Mouse (Mus musculus) hindbrain, embryonic 11.5 days (tissue): Measurements from ENCODE around the gene Slc4a3. TPM values are rescaled to one million over a fixed set of nuclear protein-coding genes. Genes with fewer than 3 reads are reported as not detected.

Experiments
- ATAC-seq: fragments of 200-750 bp; cut with Nextera tagmentation; 2 replicates; pipeline ENCODE4 v1.8.0; 2017; ENCODE audit warnings: mild to moderate bottlenecking, moderate TSS enrichment, moderate library complexity; ENCODE audit not compliant: low FRiP score
- DNase-seq: peaks from one replicate; pipeline ENCODE4 v3.0.0-alpha.2; 2015; ENCODE audit warnings: low spot score
- H3K27ac ChIP-seq: fragments of 300-500 bp; sonication (generic); 2 replicates; pipeline ENCODE4 v1.5.1; 2014; ENCODE audit warnings: mild to moderate bottlenecking, low read depth, low read length
- H3K27me3 ChIP-seq: fragments of 300-500 bp; sonication (generic); 2 replicates; pipeline ENCODE4 v1.6.1; 2014; ENCODE audit warnings: mild to moderate bottlenecking, low read length, moderate library complexity, mixed read lengths; ENCODE audit not compliant: control insufficient read depth, insufficient read depth
- H3K36me3 ChIP-seq: fragments of 300-500 bp; sonication (generic); 2 replicates; pipeline ENCODE4 v1.6.1; 2014; ENCODE audit warnings: mild to moderate bottlenecking, low read length, moderate library complexity, mixed read lengths; ENCODE audit not compliant: control insufficient read depth, insufficient read depth
- H3K4me1 ChIP-seq: fragments of 300-500 bp; sonication (generic); replicated peaks from 2 replicates; pipeline ENCODE4 v1.6.1; 2014; ENCODE audit warnings: low read length, mixed read lengths; ENCODE audit not compliant: control insufficient read depth, insufficient read depth
- H3K4me2 ChIP-seq: fragments of 300-500 bp; sonication (generic); replicated peaks from 2 replicates; pipeline ENCODE4 v1.6.1; 2014; ENCODE audit warnings: mild to moderate bottlenecking, low read depth, low read length
- H3K4me3 ChIP-seq: fragments of 300-500 bp; sonication (generic); 2 replicates; pipeline ENCODE4 v1.5.1; 2014; ENCODE audit warnings: low read depth, low read length
- H3K9ac ChIP-seq: fragments of 300-500 bp; sonication (generic); 2 replicates; pipeline ENCODE4 v1.6.1; 2014; ENCODE audit warnings: low read depth, low read length
- H3K9me3 ChIP-seq: fragments of 300-500 bp; sonication (generic); 2 replicates; pipeline ENCODE4 v1.6.1; 2016; ENCODE audit warnings: low read length; ENCODE audit not compliant: control insufficient read depth
- WGBS: fragments of 180-500 bp; shearing (Covaris S2); extraction: QIAGEN DNeasy Blood & Tissue Kit; methylation state at CpG from one replicate; pipeline ENCODE4 v1.1.7; 2014; 5-methylcytosine and 5-hydroxymethylcytosine counted together
- polyA plus RNA-seq: library from polyadenylated mRNA; unstranded; fragments of >200 nt; fragmentation: Nextera tagmentation; extraction: Ambion mirVana; gene quantifications from 2 replicates; pipeline ENCODE4 v1.2.1, GENCODE M21; 2014

Slc4a3 gene
- polyA plus RNA-seq, 1 experiment from 2014 or later = 9.2 TPM

DNA sequence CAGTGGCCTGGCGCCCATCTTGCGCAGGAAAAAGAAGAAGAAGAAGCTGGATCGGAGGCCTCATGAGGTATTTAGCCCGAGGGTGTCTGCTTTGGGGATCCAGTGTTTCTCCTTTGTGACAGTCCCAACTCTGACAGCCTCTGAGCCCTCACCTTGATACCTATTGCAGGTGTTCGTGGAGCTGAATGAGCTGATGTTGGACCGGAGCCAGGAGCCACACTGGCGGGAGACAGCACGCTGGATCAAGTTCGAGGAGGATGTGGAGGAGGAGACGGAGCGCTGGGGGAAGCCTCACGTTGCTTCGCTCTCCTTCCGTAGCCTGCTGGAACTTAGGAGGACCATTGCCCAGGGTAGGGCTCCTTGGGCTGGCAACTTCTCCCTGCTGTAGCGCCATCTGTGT is 4.5 kb downstream of the Slc4a3 start:
- Histone ChIP-seq H3K36me3 (no peaks in the 10 kb centered on the region; the same call in 1 of the 2 replicates), H3K9ac (no peak overlapping the region), H3K4me2 (no peak overlapping the region)

DNA sequence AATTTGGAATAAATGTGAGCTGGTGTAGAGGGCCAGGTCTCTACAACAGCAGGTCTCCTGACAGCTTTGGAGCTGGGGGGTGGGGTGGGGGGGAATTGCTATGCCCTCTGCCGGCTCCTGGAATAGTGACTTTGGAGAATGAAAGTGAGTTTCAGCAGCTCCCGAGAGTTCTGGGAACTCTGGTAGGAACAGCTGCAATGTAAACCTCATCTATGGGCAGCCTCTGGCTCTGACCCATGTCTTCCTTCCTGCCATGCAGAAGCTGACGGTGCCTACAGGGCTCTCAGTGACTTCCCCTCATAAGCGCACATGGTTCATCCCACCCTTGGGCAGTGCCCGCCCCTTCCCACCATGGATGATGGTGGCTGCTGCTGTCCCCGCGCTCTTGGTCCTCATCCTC is 9.6 kb downstream of the Slc4a3 start:
- no peak overlapping the region for H3K27ac ChIP-seq
- no peak for DNase-seq
- H3K9me3 ChIP-seq = no peaks in the 10 kb centered on the region
- no peaks in the 10 kb centered on the region for H3K27me3 ChIP-seq
- WGBS = 92% methylated on average over 7 of the region's 7 CpGs
- no peak for ATAC-seq
- 0 out of 2 replicates have a peak, but pooled peaks cover 2% of the 10 kb centered on the region for H3K4me1 ChIP-seq
- H3K4me3 ChIP-seq = no peak overlapping the region
- no peaks in the 10 kb centered on the region for H3K36me3 ChIP-seq
- no peak overlapping the region for H3K4me2 ChIP-seq
- no peak overlapping the region for H3K9ac ChIP-seq

More for the DNA sequence above, 4.5 kb downstream of the Slc4a3 start:
- no peaks in the 10 kb centered on the region for H3K27me3 ChIP-seq
- ATAC-seq (no peak), DNase-seq (no peak)
- H3K4me1 ChIP-seq = 0 out of 2 replicates have a peak, but pooled peaks cover 2% of the 10 kb centered on the region
- H3K27ac ChIP-seq = no peak overlapping the region
- WGBS = 93% methylated on average over 15 of the region's 15 CpGs
- no peak overlapping the region for H3K4me3 ChIP-seq
- no peaks in the 10 kb centered on the region for H3K9me3 ChIP-seq

DNA sequence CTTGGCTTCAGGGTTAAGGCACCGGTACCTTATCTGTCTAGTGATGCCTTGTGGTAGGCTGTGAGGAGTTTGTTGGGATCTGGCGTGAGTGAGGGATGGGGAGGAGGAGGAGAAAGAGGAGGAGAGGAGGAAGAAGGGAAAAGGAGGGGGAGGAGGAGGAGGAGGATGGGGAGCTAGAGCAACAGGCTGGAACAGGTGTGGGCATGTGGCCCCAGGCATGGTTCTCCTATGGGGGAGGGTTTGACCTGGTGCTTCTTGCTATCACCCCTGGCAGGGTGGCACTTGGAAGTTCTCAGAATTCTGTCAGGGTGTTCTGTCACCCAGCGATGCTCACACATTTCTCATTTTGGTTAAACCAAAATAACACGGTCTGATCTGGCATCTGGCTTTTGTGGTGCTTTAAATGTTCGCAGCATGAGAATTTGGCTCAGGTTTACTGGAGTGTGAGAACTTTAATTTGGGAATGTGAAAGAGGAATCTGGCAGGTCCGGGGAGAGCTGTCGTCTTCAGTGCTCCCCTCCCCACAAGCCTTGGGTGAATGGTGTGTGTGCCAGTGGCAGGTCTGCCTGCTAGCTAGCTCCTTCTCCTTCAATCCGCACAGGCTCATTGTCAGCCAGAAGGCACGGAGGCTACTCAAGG is 10.2 kb downstream of the Slc4a3 start:
- no peak overlapping the region for H3K4me2 ChIP-seq
- WGBS = 91% methylated on average over 9 of the region's 9 CpGs
- no peaks in the 10 kb centered on the region for H3K36me3 ChIP-seq
- H3K9me3 ChIP-seq = no peaks in the 10 kb centered on the region
- no peaks in the 10 kb centered on the region for H3K27me3 ChIP-seq
- no peak overlapping the region for H3K9ac ChIP-seq
- no peak overlapping the region for H3K4me3 ChIP-seq
- 0 out of 2 replicates have a peak, but pooled peaks cover 2% of the 10 kb centered on the region for H3K4me1 ChIP-seq
- no peak overlapping the region for H3K27ac ChIP-seq
- ATAC-seq = no peak
- no peak for DNase-seq

DNA sequence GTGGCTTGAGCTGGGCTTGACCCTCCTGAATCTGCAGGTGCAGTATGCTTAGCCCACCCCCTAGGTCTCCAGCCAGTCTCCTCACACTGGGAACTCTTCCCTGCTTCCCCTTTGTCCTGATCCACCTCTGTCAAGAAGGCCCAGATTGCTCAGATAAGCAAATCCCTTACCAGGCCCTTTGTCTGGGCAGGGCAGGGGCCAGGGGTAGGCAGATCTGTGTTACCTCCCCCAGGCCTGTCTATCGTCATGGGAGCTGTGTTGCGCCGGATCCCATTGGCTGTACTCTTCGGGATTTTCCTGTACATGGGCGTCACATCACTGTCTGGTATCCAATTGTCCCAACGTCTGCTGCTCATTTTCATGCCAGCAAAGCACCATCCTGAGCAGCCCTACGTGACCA is 11.0 kb downstream of the Slc4a3 start:
- H3K36me3 ChIP-seq = no peaks in the 10 kb centered on the region
- DNase-seq = no peak
- WGBS = 91% methylated on average over 7 of the region's 7 CpGs

DNA sequence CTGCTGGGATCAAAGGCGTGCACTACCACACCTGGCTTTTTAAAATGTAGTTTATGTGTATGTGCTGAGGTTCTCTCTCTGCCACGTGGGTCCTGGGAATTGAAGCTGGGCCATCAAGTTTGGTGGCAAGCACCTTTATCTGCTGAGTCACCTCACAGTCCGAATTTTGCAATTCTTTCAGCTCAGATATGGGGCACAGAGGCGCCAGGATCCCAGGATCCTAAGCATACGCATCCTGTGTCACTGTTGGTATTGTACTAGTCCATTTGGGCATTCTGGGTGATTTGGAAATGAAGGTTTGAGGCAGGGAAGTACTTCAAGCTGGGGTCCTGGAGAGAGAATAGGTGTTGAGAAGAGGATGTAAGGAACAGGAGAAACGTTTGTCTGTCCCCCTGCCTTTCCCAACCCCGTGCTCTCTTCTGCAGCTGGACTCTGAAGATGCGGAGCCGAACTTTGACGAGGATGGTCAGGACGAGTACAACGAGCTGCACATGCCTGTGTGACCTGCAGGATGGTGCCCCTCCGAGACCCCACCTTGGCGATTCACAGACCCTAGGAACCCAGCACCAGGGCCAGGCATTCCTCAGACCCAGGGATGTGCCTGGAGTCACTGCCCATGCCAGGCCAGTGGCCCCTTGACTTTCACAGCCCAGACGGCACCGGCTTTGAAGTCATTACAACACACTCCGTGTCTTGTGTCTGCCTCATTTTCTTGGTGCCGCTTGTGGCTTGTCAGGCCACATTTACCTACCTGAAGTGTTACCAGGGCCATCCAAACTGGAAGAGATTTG is 12.5 kb downstream of the Slc4a3 start:
- no peak overlapping the region for H3K9ac ChIP-seq
- H3K27me3 ChIP-seq = no peaks in the 10 kb centered on the region
- no peak for DNase-seq
- no peak for ATAC-seq
- no peak overlapping the region for H3K4me3 ChIP-seq
- no peaks in the 10 kb centered on the region for H3K9me3 ChIP-seq
- no peak overlapping the region for H3K27ac ChIP-seq
- no peaks in the 10 kb centered on the region for H3K36me3 ChIP-seq
- 86% methylated on average over 18 of the region's 18 CpGs for WGBS
- 0 out of 2 replicates have a peak, but pooled peaks cover 2% of the 10 kb centered on the region for H3K4me1 ChIP-seq
- no peak overlapping the region for H3K4me2 ChIP-seq

More for the DNA sequence above, 11.0 kb downstream of the Slc4a3 start:
- Histone ChIP-seq H3K4me1 (0 out of 2 replicates have a peak, but pooled peaks cover 2% of the 10 kb centered on the region), H3K4me2 (no peak overlapping the region), H3K27ac (no peak overlapping the region), H3K9me3 (no peaks in the 10 kb centered on the region), H3K4me3 (no peak overlapping the region), H3K27me3 (no peaks in the 10 kb centered on the region), H3K9ac (no peak overlapping the region)
- no peak for ATAC-seq

DNA sequence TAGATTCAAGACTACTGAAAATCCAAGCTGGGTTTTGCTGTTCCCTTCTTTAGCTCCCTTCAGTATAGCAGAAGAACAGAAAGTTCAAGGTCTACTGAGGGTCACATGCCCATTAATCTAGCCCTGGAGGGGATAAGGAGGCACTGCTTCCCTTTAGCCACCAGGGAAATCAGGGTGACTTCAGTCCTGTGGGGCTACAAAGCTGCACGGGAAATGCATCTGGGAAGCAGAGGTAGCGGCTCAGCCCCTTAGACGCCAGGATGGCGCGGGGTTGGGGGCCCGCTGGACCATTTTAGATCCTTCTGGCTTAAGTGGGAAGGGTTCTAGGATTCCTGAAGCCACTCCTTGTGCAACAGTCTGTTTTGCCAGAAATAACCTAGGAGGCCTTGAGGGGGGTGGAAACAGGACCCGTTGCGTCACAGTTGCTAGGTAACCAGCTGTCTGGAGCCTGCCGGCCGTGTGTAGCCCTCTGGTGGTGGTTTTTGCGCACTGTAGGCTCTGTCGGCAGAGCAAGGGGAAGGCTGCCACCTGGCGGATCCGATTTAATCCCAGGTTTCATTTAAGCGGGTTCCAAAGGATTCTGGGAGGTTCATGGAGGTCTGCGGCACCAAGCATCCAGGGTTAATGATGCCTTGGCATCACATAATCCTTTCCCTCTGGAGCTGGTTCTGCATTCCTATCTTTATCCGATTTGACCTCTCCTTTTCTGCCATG is 13.3 kb downstream of the Slc4a3 start:
- Histone ChIP-seq H3K4me1 (0 out of 2 replicates have a peak, but pooled peaks cover 2% of the 10 kb centered on the region), H3K9ac (0 out of 2 replicates have a peak overlapping the region, but pooled peaks have one; percentile 27), H3K9me3 (no peaks in the 10 kb centered on the region), H3K4me3 (no peak overlapping the region), H3K36me3 (no peaks in the 10 kb centered on the region), H3K4me2 (peak overlapping the region; percentile 24; the same call in 1 of the 2 replicates), H3K27me3 (no peaks in the 10 kb centered on the region), H3K27ac (no peak overlapping the region)
- WGBS = 12% methylated on average over 17 of the region's 17 CpGs
- peak; percentile 96 for DNase-seq
- ATAC-seq = peak; percentile 94

DNA sequence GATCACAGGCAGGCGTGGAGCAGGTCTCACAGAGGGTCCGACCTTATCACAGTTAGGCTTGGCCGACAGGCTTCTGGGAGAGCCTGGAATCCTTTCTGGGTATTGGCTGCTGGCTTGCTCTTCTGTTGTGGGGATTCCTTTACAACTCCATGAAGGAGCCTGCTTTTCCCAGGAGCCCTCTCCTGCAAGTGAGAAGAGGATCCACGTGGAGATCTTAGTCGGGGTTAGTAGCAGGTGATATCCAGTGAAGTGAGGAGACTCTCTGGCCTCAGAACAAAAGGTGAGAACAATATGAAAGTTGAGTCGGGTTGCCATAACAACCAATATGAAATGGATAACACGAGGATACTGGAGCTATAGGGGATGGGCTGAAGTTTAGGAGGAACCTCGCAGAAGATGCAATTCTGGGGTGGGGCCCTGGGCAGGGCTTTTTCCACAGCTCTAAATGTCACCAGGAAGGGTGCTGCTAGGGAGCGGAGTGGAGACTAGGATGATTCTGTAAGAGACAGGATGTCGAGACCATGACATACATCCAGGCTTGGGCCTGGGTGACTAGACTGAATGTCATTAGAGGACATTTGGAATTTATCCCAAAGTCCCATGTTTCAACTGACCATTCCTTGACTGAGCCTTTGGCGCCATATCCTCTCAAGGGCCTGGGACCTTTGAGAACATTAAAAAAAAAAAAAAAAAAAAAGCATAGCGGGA is 14.3 kb downstream of the Slc4a3 start:
- no peaks in the 10 kb centered on the region for H3K36me3 ChIP-seq
- no peak overlapping the region for H3K9ac ChIP-seq
- no peaks in the 10 kb centered on the region for H3K9me3 ChIP-seq
- DNase-seq (no peak), ATAC-seq (peak; percentile 17; the same call in 1 of the 2 replicates)
- 0 out of 2 replicates have a peak, but pooled peaks cover 2% of the 10 kb centered on the region for H3K4me1 ChIP-seq
- no peak overlapping the region for H3K27ac ChIP-seq
- H3K4me3 ChIP-seq = no peak overlapping the region
- H3K27me3 ChIP-seq = no peaks in the 10 kb centered on the region
- H3K4me2 ChIP-seq = no peak overlapping the region
- WGBS = 84% methylated on average over 12 of the region's 12 CpGs

DNA sequence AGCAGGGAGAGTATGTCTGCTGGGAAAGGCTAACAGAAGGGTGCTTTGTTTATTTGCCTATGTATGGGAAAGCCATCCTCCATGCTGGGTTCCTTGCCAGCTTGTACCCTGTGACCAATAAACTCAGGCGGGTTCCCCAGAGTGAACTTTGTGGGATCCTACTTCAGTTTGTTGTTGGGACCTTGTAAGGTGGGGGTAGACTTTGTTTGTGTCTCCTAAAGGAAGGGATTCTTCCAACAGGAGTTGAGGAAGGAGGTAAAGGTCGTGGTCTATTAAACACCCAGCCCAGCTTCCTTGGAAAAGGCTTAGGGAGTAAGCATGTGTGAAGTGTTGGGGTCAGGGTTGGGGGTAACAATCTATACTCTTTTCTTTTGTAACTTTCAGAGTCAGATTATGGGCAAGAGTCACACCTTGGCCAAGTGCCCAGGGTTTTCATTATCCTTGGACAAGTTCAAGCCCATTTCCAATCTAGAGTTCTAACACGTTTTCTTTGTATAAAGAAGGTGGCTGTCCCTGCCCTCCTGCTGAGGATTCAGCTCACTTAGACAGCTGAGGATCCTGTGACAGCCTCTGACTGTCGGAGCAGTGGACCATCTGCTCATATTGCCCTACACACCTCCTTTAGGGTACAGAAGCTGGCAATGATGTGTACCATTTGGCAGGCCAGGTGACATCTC is 15.3 kb downstream of the Slc4a3 start:
- Histone ChIP-seq H3K36me3 (no peaks in the 10 kb centered on the region), H3K27ac (no peak overlapping the region), H3K9me3 (no peaks in the 10 kb centered on the region), H3K4me3 (no peak overlapping the region), H3K4me2 (no peak overlapping the region), H3K4me1 (0 out of 2 replicates have a peak, but pooled peaks cover 2% of the 10 kb centered on the region), H3K9ac (no peak overlapping the region), H3K27me3 (no peaks in the 10 kb centered on the region)
- no peak for ATAC-seq
- 57% methylated on average over 4 of the region's 4 CpGs for WGBS
- no peak for DNase-seq
